Mouse (Mus musculus) frontal cortex, postnatal 25 days (tissue): Measurements from ENCODE around the gene Ints11.
A peak's percentile ranks its signal among the peaks of the same experiment; 100 is the strongest.

Experiments
- DNase-seq, 2 experiments: peaks; one replicate each; pipeline ENCODE4 v3.0.0; 2022; ENCODE audit warnings: low spot score in 2 of 2

The Ints11 gene

GRCm38 (mm10) chr4:155847591-155848352, 21.6 kb upstream of the Ints11 start:
- no peak for DNase-seq

- DNase-seq, result no peak
These were observed 20.8 kb upstream of the Ints11 start for GRCm38 (mm10) chr4:155848434-155849095.

- no peak for DNase-seq
These were observed 20.0 kb upstream of the Ints11 start for GRCm38 (mm10) chr4:155849391-155849790.

DNA sequence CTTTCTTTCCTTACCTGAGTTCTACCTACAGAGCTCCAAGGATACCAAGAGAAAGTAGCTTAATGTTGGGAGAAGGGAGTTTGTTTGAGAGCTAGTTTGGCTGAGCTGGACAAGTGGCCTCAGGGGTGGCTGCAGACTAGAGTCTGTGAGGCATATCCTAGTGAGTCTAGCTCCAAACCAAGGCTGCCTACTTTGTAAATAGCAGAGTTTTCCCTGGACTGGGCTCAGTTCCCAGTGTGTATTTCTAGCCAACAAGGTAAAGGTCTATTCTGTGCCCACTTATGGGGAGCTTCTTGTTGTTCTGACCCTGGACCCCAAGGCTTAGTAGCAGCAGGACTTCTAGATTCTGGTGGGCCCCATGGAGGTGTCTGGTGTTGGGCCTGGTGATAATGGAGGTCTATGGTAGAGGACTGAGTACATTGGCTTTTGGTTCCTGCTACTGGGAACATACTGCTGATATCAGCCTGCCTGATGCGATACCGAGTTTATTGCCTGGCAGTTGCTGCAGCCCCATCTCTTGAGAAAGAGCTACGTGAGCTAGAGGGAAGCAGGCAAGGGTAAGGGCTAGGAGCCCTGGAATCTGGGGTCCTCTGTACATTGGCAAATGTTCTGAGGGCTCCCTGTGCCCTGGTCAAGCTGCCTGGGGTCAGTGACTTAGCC, 19.4 kb upstream of the Ints11 start:
- no peak for DNase-seq

DNA sequence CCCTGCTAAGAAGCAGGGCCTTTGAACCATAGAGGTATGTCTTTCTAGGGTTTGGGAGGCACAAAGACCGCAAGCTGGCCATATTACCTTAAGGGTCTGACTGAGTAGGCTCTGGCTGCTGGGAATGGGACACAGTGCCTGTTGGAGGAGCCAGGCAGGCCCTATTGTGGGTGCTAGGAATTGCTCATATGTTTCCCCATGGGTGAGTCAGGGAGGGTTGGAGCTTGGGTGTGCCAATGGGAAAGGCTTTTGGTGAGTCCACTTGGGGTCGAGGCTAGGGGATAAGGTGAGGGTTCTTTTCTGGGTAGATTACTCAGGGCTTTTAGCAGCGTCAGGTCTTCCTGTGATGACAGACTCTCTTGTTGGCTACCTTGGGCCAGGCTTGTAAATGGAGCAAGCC, 18.0 kb upstream of the Ints11 start:
- no peak for DNase-seq

GRCm38 (mm10) chr4:155851951-155852411, 17.4 kb upstream of the Ints11 start:
- no peak for DNase-seq

- no peak for DNase-seq
These were observed 15.9 kb upstream of the Ints11 start for GRCm38 (mm10) chr4:155853421-155853820.

DNA sequence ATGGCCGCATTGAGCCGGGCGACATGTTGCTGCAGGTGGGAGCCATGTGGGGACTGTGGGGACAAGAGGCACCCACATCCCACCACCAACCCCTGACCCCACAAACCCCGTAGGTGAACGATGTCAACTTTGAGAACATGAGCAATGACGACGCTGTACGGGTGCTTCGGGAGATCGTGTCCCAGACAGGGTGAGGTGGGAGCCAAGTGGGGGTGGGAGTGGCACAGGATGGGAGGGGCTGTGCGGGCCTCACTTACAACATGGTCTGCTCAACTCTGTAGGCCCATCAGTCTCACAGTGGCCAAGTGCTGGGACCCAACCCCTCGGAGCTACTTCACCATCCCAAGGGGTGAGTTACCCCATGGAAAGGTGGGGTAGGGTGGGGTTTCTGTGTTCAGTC, 14.4 kb upstream of the Ints11 start:
- DNase-seq, result no peak

- DNase-seq, result no peak
These were observed 13.3 kb upstream of the Ints11 start for GRCm38 (mm10) chr4:155856071-155856470.

DNA sequence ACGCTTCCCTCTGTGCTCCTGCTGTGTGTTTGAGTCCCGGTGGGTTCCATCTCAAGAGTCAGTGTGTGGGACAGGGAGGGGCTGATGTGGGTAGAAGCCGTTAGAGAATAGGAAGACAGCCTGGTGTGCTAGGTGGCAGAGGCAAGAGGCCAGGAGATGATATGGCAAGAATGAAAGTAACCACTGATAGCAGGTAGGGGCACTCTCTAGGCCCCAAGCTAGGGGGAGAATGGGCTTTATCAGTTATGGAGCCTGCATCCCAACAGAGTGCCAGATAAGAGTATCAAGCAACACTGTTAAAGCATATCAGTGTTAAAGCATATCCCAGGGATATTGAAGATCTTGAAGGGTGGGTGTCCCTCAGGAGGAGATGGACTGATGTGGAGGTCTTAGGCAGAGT, 12.5 kb upstream of the Ints11 start:
- DNase-seq, result no peak

DNA sequence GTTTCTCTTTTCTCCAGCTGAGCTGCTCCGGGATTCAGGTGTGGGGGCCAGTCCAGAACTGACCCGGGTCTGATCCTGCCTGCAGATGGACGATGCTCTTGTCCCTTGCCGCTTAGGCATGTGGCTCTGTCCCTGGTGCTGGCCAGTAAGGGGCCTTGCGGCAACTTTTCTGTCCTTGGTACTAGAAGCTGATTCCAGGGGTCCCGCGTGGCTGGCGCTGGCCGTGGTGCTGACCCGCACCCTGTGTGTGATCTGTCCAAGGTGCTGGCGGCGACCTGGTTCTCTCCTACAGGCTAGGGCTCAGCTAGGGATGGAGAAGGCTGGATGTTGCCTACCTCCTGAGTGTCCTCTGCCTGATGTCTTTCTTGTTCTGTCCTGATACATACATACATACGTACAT, 10.0 kb upstream of the Ints11 start:
- DNase-seq, result no peak

DNA sequence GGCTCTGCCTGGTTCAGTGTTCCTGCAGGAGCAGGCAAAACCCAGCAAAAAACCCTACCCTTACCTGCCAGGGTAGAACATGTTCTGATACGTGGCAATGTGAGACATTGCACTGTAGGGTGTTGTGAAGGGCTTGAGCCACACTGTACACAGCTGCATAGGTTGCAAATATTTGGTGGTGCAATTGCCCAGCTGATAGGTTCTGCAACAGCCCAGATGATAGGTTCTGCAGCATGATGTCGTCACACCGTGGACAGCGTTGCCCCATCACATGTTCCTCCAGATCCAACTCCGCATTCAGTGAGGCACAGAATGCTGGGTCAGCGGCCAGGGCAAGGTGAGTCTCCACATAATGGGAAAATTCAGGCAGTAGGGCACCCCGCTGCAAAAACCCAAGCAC, 7.6 kb upstream of the Ints11 start:
- no peak for DNase-seq

DNA sequence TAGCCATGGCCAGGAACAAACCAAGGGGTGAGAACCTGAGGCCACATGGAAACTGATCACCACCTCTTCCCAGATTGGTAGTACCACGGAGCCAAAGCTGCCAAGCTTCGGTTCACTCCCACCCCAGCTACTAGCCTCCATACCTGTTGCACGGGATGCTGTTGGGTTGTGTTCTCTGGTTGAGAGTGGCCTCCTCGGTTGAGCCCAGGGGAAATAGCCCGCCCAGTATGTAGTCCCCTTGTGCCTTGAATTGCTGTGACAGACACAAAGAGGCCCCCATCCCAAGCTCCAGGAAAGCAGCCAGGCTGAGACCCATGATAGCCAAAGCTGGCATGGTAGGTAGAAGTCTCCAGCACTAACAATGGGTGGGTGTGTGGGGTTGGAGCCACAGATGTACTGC, 6.3 kb upstream of the Ints11 start, which contains the start of gene Tas1r3:
TSS of gene Tas1r3 (minus strand) at position 362 of the 400 bp plus-strand sequence.
- no peak for DNase-seq

DNA sequence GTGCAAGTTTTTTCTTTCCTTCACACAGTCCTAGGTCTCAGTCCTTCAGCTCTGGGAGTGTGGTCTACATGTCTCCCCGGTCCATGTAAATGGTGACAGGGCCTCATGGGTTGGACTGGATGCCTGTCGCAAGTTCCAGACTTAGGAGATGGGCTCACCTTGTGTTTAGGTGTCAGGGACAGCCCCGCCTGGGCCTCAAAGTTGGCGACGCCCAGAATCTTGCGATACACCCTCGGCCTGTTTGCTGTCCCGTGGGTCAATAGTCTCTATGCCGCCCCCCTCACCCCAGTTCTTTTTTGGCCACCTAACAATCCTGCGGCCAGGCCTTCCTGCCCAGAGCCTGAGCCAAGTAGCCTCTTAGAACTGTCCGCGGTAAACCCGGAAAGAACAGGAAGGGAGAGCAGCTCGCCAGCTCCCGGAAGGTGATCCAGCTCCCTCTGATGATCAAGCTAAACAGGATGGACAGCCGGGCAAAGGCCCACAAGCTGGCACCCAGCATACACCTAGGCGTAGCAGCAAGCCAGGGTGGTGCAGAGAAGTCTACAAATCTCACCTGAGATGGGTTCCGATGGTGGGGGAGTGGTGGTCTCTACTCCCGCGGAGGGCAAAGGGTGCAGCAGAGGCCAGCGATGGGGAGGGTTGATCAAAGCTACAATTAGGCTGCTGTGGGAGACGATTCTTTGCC, 590 bp upstream of the Ints11 start:
- DNase-seq, result no peak

DNA sequence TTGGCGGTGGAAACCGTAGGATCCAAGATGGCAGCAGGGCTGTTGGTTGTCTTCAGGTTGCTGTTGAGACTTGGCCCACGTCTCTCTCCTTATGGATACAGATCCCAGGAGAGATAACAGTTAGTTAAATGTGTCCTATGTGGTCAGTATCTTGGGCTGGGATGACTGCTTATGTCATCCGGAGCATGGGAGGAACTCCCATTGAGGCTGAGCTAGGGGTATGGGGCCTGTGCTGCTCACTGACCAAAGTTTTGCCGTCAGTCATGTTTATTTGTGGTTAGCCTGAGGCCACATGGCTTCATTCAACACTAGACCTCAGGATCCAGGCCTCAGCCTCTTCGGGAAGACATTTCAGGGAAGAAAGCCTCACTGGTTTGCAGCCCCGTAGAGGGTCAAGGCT, 2.1 kb downstream of the Ints11 start:
- DNase-seq, result no peak

DNA sequence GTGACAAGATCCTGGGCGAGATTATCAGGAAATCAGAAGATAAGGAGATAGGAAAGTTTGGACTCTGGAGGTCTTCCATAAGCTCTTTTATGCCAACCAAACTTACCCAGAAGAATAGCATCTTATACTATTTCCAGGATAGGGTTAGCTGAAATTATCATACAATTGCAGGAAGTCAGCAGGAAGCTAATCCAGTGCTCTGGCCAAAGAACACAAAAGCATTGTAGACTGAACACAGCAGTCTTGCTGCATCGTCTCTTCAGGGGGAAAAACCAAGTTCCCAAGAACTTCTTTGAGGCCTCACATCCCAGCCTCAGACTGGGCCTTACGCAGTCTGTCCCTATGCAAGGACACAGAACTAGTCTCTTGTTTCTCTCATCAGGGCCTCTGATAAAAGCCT, 14.2 kb downstream of the Ints11 start:
- DNase-seq, result no peak

DNA sequence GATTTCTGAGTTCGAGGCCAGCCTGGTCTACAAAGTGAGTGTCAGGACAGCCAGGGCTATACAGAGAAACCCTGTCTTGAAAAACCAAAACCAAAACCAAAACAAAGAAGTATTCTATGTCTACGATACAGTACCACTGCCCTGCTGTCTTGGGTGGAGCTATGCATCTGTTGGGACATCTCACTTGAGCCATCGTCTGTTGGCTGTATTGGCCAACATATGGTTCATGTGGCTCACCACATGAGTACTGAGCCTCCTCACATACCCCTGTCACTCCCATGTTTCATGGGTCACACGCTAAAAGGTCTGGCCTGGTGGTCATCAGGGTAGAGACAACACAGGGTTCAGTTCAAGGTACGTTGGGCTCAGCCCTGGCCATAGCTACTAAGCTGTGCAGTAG, 17.0 kb downstream of the Ints11 start:
- no peak for DNase-seq

DNA sequence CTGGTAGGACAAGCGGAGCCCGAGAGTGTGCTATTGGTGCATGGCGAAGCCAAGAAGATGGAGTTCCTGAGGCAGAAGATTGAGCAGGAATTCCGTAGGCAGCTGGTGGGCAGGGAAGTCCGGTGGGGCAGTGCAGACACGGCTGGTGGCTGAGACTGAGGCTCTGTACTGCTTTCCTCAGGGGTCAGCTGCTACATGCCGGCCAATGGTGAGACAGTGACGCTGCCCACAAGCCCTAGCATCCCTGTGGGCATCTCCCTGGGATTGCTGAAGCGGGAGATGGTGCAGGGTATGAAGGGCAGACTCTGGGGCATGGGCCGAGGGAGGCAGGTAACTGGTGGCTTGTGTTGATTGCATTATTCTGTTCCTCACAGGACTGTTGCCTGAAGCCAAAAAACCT, 18.3 kb downstream of the Ints11 start:
- DNase-seq, result peak in 1 of 2 experiments; percentile 2

GRCm38 (mm10) chr4:155888181-155888580, 18.8 kb downstream of the Ints11 start:
- peak in 1 of 2 experiments; percentile 3 for DNase-seq

DNA sequence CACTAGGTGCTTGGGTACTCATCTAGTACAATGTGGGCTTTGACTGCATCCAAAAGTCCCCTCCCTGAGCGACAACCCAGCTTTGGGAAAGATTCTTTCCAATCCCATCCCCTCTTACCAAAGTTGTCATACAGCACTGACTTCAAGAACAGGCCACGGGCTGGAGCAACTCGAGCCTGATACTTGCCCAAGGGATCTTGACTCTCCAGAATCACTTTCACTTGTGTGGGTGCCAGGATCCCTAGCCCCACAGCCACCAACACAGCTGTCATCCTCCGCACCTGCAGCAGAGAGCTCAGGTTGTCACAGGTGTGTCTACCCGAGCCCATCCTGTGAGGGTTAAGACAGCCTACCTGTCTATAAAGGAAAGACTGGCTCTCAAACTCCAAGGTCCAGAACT, 20.0 kb downstream of the Ints11 start:
- peak; percentile 1 to 2 for DNase-seq

DNA sequence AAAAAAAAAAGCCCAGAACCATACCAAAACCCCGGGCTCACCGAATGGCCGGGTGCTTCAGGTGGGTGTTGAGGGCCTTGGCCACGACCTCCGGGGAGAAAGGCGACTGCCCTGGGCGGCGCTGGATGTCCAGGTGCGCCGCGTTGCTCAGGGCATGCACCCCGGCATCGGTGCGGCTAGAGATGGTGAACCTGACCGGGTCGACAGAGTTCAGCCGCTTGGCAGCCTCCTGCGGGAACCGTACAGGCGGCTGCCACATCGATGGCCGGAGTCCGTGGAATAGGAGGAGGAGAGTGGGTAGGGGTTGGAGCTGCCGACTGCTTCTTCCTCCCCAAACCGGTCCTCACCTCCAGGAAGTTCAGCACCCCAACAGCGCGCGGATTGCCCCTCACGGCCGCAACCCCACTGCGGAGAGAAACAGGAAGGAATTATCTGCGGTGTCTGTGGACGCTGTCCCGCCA, 21.7 kb downstream of the Ints11 start:
- peak in 1 of 2 experiments; percentile 10 for DNase-seq

- DNase-seq, result peak; percentile 89 to 94
These were observed 22.2 kb downstream of the Ints11 start, which contains the start of the genes Pusl1 and Acap3 for GRCm38 (mm10) chr4:155891551-155892001. Pusl1 (minus strand) TSS chr4:155891781. Acap3 (plus strand) TSS chr4:155891822.
